Mouse (Mus musculus) lung, postnatal 0 days (tissue): ENCODE measurements around the gene Gabbr2. TPM values are rescaled to one million over a fixed set of nuclear protein-coding genes. Genes with fewer than 3 reads are reported as not detected.

Experiments
- ATAC-seq: fragments of 200-750 bp; cut with Nextera tagmentation; 2 replicates; pipeline ENCODE4 v1.8.0; 2017; ENCODE audit warnings: moderate library complexity
- DNase-seq: peaks from one replicate; pipeline ENCODE4 v3.0.0-alpha.2; 2016; ENCODE audit warnings: low spot score
- H3K27ac ChIP-seq: fragments of 300-500 bp; sonication (generic); 2 replicates; pipeline ENCODE4 v1.5.1; 2014; ENCODE audit warnings: antibody characterized with exemption, mild to moderate bottlenecking, low read length, mixed read lengths
- H3K27me3 ChIP-seq: fragments of 300-500 bp; sonication (generic); replicated peaks from 2 replicates; pipeline ENCODE4 v1.6.1; 2014; ENCODE audit warnings: low read length, mixed read lengths; ENCODE audit not compliant: insufficient read depth
- H3K36me3 ChIP-seq: fragments of 300-500 bp; sonication (generic); 2 replicates; pipeline ENCODE4 v1.6.1; 2014; ENCODE audit warnings: low read length, mixed read lengths; ENCODE audit not compliant: insufficient read depth
- H3K4me1 ChIP-seq: fragments of 300-500 bp; sonication (generic); 2 replicates; pipeline ENCODE4 v1.6.1; 2014; ENCODE audit warnings: antibody characterized with exemption, low read depth, low read length, mixed read lengths; ENCODE audit not compliant: insufficient read depth
- H3K4me2 ChIP-seq: fragments of 300-500 bp; sonication (generic); replicated peaks from 2 replicates; pipeline ENCODE4 v1.6.1; 2014; ENCODE audit warnings: low read depth, mild to moderate bottlenecking, low read length, moderate library complexity, mixed read lengths
- H3K4me3 ChIP-seq: fragments of 300-500 bp; sonication (generic); 2 replicates; pipeline ENCODE4 v1.5.1; 2014; ENCODE audit warnings: low read depth, low read length
- H3K9ac ChIP-seq: fragments of 300-500 bp; sonication (generic); replicated peaks from 2 replicates; pipeline ENCODE4 v1.6.1; 2014; ENCODE audit warnings: low read depth, mild to moderate bottlenecking
- H3K9me3 ChIP-seq: fragments of 300-500 bp; sonication (generic); 2 replicates; pipeline ENCODE4 v1.6.1; 2016; ENCODE audit warnings: low read length, mixed read lengths
- CTCF ChIP-seq: IDR thresholded peaks from 2 replicates; pipeline ENCODE4 v1.5.1; 2016; ENCODE audit warnings: antibody characterized with exemption, mild to moderate bottlenecking
- EP300 ChIP-seq: IDR thresholded peaks from 2 replicates; pipeline ENCODE4 v1.6.1; 2016; ENCODE audit warnings: antibody characterized with exemption, mild to moderate bottlenecking, control low read depth
- WGBS: fragments of 180-500 bp; shearing (Covaris S2); extraction: QIAGEN DNeasy Blood & Tissue Kit; methylation state at CpG from one replicate; pipeline ENCODE4 v1.1.7; 2014; 5-methylcytosine and 5-hydroxymethylcytosine counted together
- polyA plus RNA-seq: library from polyadenylated mRNA; unstranded; fragments of >200 nt; fragmentation: Nextera tagmentation; extraction: Ambion mirVana; gene quantifications from 2 replicates; pipeline ENCODE4 v1.2.1, GENCODE M21; 2015

Gabbr2 gene
- polyA plus RNA-seq, 1 experiment from 2014 or later: not detected

- Histone ChIP-seq H3K4me2 (no peak overlapping the region), H3K27me3 (no peaks in the 10 kb centered on the region), H3K4me1 (no peaks in the 10 kb centered on the region; the same call in 1 of the 2 replicates), H3K36me3 (no peaks in the 10 kb centered on the region), H3K9ac (no peak overlapping the region), H3K27ac (no peak overlapping the region), H3K9me3 (no peaks in the 10 kb centered on the region), H3K4me3 (no peak overlapping the region)
- 53% methylated on average over 5 of the region's 5 CpGs for WGBS
- ATAC-seq: peak; percentile 32; the same call in 1 of the 2 replicates
- DNase-seq: peak; percentile 36
- no peak for TF ChIP-seq EP300
- TF ChIP-seq CTCF: no peak
Measured at GRCm38 (mm10) chr4:46868181-46868580, 123.5 kb downstream of the Gabbr2 start.

- Histone ChIP-seq H3K9me3 (no peaks in the 10 kb centered on the region), H3K4me3 (no peak overlapping the region), H3K4me1 (no peaks in the 10 kb centered on the region; the same call in 1 of the 2 replicates), H3K36me3 (no peaks in the 10 kb centered on the region), H3K27ac (no peak overlapping the region), H3K4me2 (no peak overlapping the region), H3K27me3 (no peaks in the 10 kb centered on the region), H3K9ac (no peak overlapping the region)
- ATAC-seq: no peak
- DNase-seq: no peak
- 54% methylated on average over 10 of the region's 10 CpGs for WGBS
- TF ChIP-seq CTCF (no peak), EP300 (no peak)
Measured at GRCm38 (mm10) chr4:46867779-46868178, 123.9 kb downstream of the Gabbr2 start.

- 68% methylated on average over 2 of the region's 2 CpGs for WGBS
- no peak overlapping the region for H3K27ac ChIP-seq
- no peak for TF ChIP-seq CTCF
- no peak for TF ChIP-seq EP300
- H3K36me3 ChIP-seq: no peaks in the 10 kb centered on the region
- H3K4me2 ChIP-seq: no peak overlapping the region
- no peak overlapping the region for H3K4me3 ChIP-seq
- H3K4me1 ChIP-seq: no peaks in the 10 kb centered on the region; the same call in 1 of the 2 replicates
- H3K9me3 ChIP-seq: no peaks in the 10 kb centered on the region
- H3K9ac ChIP-seq: no peak overlapping the region
- DNase-seq: no peak
- ATAC-seq: no peak
- H3K27me3 ChIP-seq: no peaks in the 10 kb centered on the region
Measured at GRCm38 (mm10) chr4:46866070-46866469, 125.6 kb downstream of the Gabbr2 start.

- WGBS: 58% methylated on average over 12 of the region's 12 CpGs
- no peak overlapping the region for H3K4me3 ChIP-seq
- TF ChIP-seq EP300 (no peak), CTCF (no peak)
- H3K27me3 ChIP-seq: no peaks in the 10 kb centered on the region
- H3K4me1 ChIP-seq: no peaks in the 10 kb centered on the region; the same call in 1 of the 2 replicates
- H3K4me2 ChIP-seq: no peak overlapping the region
- no peaks in the 10 kb centered on the region for H3K9me3 ChIP-seq
- H3K27ac ChIP-seq: no peak overlapping the region
- H3K36me3 ChIP-seq: no peaks in the 10 kb centered on the region
- H3K9ac ChIP-seq: no peak overlapping the region
- ATAC-seq: peak; percentile 25; the same call in 1 of the 2 replicates
- DNase-seq: no peak
Measured at GRCm38 (mm10) chr4:46863721-46864120, 128.0 kb downstream of the Gabbr2 start.

GRCm38 (mm10) chr4:46862677-46863076, 129.0 kb downstream of the Gabbr2 start:
- Histone ChIP-seq H3K4me3 (no peak overlapping the region), H3K27me3 (no peaks in the 10 kb centered on the region), H3K36me3 (no peaks in the 10 kb centered on the region), H3K9ac (no peak overlapping the region), H3K27ac (no peak overlapping the region), H3K9me3 (no peaks in the 10 kb centered on the region), H3K4me1 (no peaks in the 10 kb centered on the region), H3K4me2 (no peak overlapping the region)
- DNase-seq (no peak), ATAC-seq (no peak)
- 68% methylated on average over 4 of the region's 4 CpGs for WGBS
- TF ChIP-seq EP300 (no peak), CTCF (no peak)

GRCm38 (mm10) chr4:46860586-46860985, 131.1 kb downstream of the Gabbr2 start:
- Histone ChIP-seq H3K36me3 (no peaks in the 10 kb centered on the region), H3K9me3 (no peaks in the 10 kb centered on the region), H3K4me2 (no peak overlapping the region), H3K27me3 (no peaks in the 10 kb centered on the region), H3K9ac (no peak overlapping the region), H3K4me3 (no peak overlapping the region), H3K4me1 (no peaks in the 10 kb centered on the region), H3K27ac (no peak overlapping the region)
- WGBS: 68% methylated on average over 6 of the region's 6 CpGs
- TF ChIP-seq EP300 (no peak), CTCF (no peak)
- ATAC-seq (no peak), DNase-seq (no peak)

GRCm38 (mm10) chr4:46858899-46859298, 132.8 kb downstream of the Gabbr2 start:
- Histone ChIP-seq H3K4me3 (no peak overlapping the region), H3K27ac (no peak overlapping the region), H3K4me2 (no peak overlapping the region), H3K9ac (no peak overlapping the region), H3K9me3 (no peaks in the 10 kb centered on the region), H3K4me1 (no peaks in the 10 kb centered on the region), H3K36me3 (no peaks in the 10 kb centered on the region), H3K27me3 (no peaks in the 10 kb centered on the region)
- 27% methylated on average over 13 of the region's 13 CpGs for WGBS
- TF ChIP-seq EP300 (no peak), CTCF (peak; percentile 64)
- DNase-seq (peak; percentile 71), ATAC-seq (peak; percentile 83)
